In the genomic region with DNA sequence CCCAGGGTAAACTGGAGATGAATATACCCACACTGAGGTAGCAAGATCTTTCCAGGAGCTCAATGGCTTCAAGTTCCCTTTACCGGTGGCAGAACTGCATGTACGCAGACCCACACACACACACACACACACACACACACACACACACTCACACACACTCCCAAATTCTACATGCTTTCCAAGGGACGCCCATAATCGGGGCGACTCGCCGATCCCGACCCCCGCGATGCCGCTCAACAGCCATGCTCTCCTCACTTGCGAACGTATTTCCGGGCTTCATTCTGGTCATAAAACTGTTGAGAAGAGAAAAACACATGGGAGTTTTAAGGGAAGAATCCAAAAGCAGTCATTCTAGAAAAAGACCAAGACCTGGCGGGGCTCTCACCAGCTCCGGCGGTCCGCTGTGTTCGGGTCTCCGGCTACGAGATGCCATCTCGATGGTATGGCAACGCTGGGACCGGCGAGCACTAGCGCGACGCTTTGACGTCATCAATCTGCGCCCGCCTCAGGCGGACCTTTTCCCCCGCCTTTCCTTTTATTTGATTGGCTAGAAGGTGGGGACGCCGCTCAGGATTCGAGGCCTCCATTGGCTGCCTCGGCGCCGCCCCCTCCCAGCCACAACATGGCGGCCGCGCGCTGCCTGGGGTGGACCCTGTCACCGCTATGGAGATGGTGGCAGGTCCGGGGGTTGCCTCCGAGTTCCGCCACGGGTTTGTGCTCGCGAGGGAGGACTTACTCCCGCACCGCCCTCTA, we compare ENCODE assay signal across 8 mouse cellular contexts. TPM values are rescaled to one million over a fixed set of nuclear protein-coding genes. Genes with fewer than 3 reads are reported as not detected.
DNase-seq lines count a peak whose midpoint lies in the region; ATAC-seq and TF ChIP-seq lines count a peak whose summit lies in the region.

Gene Dnajc30, plus strand, starts transcription at position 574 of the 753 bp plus-strand sequence.

- H3K36me3 ChIP-seq in embryonic facial prominence, embryonic 15.5 days, result peaks cover 50% of the 10 kb centered on the region
- H3K36me3 ChIP-seq in limb, embryonic 14.5 days (ENCODE audit: control insufficient read depth, insufficient read depth, low read length), result peaks cover 40% of the 10 kb centered on the region
- H3K36me3 ChIP-seq in midbrain, postnatal 0 days (ENCODE audit: insufficient read depth, low read length), result peaks cover 21% of the 10 kb centered on the region

- peak within 1 kb of the TSS; percentile 96 for H3K4me3 ChIP-seq in bone marrow, adult 2 months (replicated peaks; ENCODE audit: control insufficient read depth, low read depth, low read length)
- peak within 1 kb of the TSS; percentile 97 for H3K4me3 ChIP-seq in embryonic facial prominence, embryonic 15.5 days (replicated peaks)
- H3K4me3 ChIP-seq in limb, embryonic 14.5 days (replicated peaks; ENCODE audit: low read length), result peak within 1 kb of the TSS; percentile 95
- H3K4me3 ChIP-seq in midbrain, postnatal 0 days (ENCODE audit: low read depth, low read length), result peak within 1 kb of the TSS; percentile 93

- peak within 1 kb of the TSS; percentile 87 for H3K4me2 ChIP-seq in embryonic facial prominence, embryonic 15.5 days (replicated peaks)
- H3K4me2 ChIP-seq in limb, embryonic 14.5 days (replicated peaks; ENCODE audit: low read depth, low read length, severe bottlenecking), result peak within 1 kb of the TSS; percentile 72
- H3K4me2 ChIP-seq in midbrain, postnatal 0 days (ENCODE audit: low read depth, low read length, poor library complexity, severe bottlenecking), result peak within 1 kb of the TSS; percentile 86

- DNase-seq in 416B (ENCODE audit: low read depth), result peak; percentile 97
- peak; percentile 97 for DNase-seq in heart, adult 8-10 months (ENCODE audit: low spot score)
- peak; percentile 98 for DNase-seq in kidney, adult 9 months
- DNase-seq in limb, embryonic 14.5 days (ENCODE audit: low spot score), result peak; percentile 99
- peak; percentile 99 for DNase-seq in midbrain, postnatal 0 days (ENCODE audit: low spot score)
- peak; percentile 93 to 97 for DNase-seq in spleen, postnatal 14 days (ENCODE audit: low spot score in 2 of 2)

- no peak for TF ChIP-seq CTCF in bone marrow, adult 2 months (IDR thresholded peaks at IDR 0.05; ENCODE audit: control insufficient read depth, insufficient read depth, low read length)
- no peak for TF ChIP-seq CTCF in midbrain, postnatal 0 days (IDR thresholded peaks at IDR 0.05)

- H3K9me3 ChIP-seq in embryonic facial prominence, embryonic 15.5 days (replicated peaks), result no peaks in the 10 kb centered on the region
- H3K9me3 ChIP-seq in limb, embryonic 14.5 days (ENCODE audit: control insufficient read depth, low read length), result no peaks in the 10 kb centered on the region
- H3K9me3 ChIP-seq in midbrain, postnatal 0 days (ENCODE audit: low read length), result no peaks in the 10 kb centered on the region

- peak within 1 kb of the TSS; percentile 75 for H3K27ac ChIP-seq in bone marrow, adult 2 months (ENCODE audit: control insufficient read depth, insufficient read depth, low read depth, low read length, poor library complexity)
- peak within 1 kb of the TSS; percentile 66; the same call in 1 of the 2 replicates for H3K27ac ChIP-seq in embryonic facial prominence, embryonic 15.5 days (replicated peaks)
- H3K27ac ChIP-seq in limb, embryonic 14.5 days (replicated peaks; ENCODE audit: low read depth, low read length), result peak within 1 kb of the TSS; percentile 58; the same call in 1 of the 2 replicates
- H3K27ac ChIP-seq in midbrain, postnatal 0 days (ENCODE audit: low read depth, low read length), result peak within 1 kb of the TSS; percentile 71; the same call in 1 of the 2 replicates

- peak; percentile 95 for ATAC-seq in embryonic facial prominence, embryonic 15.5 days (ENCODE audit: insufficient number of reproducible peaks, low FRiP score, low TSS enrichment, low read depth)
- ATAC-seq in limb, embryonic 14.5 days (ENCODE audit: low FRiP score, low read depth), result peak; percentile 97
- ATAC-seq in midbrain, postnatal 0 days (ENCODE audit: low FRiP score), result peak; percentile 97

- TF ChIP-seq POLR2A in bone marrow, adult 2 months (IDR thresholded peaks at IDR 0.05; ENCODE audit: borderline replicate concordance, control insufficient read depth, low read depth, low read length), result peak; percentile 86; the same call in 1 of the 2 replicates
- peak; percentile 81; the same call in 1 of the 2 replicates for TF ChIP-seq POLR2A in limb, embryonic 14.5 days (IDR thresholded peaks at IDR 0.05; ENCODE audit: borderline replicate concordance, extremely low read depth, insufficient read depth, insufficient read length)

- peak within 1 kb of the TSS; percentile 85 for H3K9ac ChIP-seq in embryonic facial prominence, embryonic 15.5 days
- H3K9ac ChIP-seq in limb, embryonic 14.5 days (ENCODE audit: low read depth, low read length, severe bottlenecking), result peak within 1 kb of the TSS; percentile 81
- peak within 1 kb of the TSS; percentile 83 for H3K9ac ChIP-seq in midbrain, postnatal 0 days (replicated peaks; ENCODE audit: low read length, poor library complexity, severe bottlenecking)

- H3K4me1 ChIP-seq in bone marrow, adult 2 months (ENCODE audit: control insufficient read depth, insufficient read depth, low read length), result no peaks in the 10 kb centered on the region; the same call in 1 of the 2 replicates
- peaks cover 20% of the 10 kb centered on the region for H3K4me1 ChIP-seq in embryonic facial prominence, embryonic 15.5 days
- H3K4me1 ChIP-seq in limb, embryonic 14.5 days (ENCODE audit: control insufficient read depth, insufficient read depth, low read length), result peaks cover 9% of the 10 kb centered on the region
- peaks cover 6% of the 10 kb centered on the region; the same call in 1 of the 2 replicates for H3K4me1 ChIP-seq in midbrain, postnatal 0 days (ENCODE audit: insufficient read depth, low read length)

- no peaks in the 10 kb centered on the region for H3K27me3 ChIP-seq in embryonic facial prominence, embryonic 15.5 days
- no peaks in the 10 kb centered on the region for H3K27me3 ChIP-seq in limb, embryonic 14.5 days (ENCODE audit: control insufficient read depth, insufficient read depth, low read length)
- H3K27me3 ChIP-seq in midbrain, postnatal 0 days (ENCODE audit: insufficient read depth, low read length), result no peaks in the 10 kb centered on the region

- under 1% methylated on average over 52 of the region's 52 CpGs for WGBS in bone marrow, adult 2 months
- WGBS in embryonic facial prominence, embryonic 15.5 days, result under 1% methylated on average over 52 of the region's 52 CpGs
- under 1% methylated on average over 42 of the region's 52 CpGs for WGBS in limb, embryonic 14.5 days
- WGBS in midbrain, postnatal 0 days, result under 1% methylated on average over 52 of the region's 52 CpGs

RNA-seq across cellular contexts. Expression of gene Dnajc30, which starts in this region (rescaled TPM):
- polyA plus RNA-seq in bone marrow, adult 2 months (2011; ENCODE audit: insufficient read depth, insufficient read length, low replicate concordance, missing spikeins), result 16.0 and 18.8 TPM in 2 replicates
- 32.9 and 36.3 TPM in 2 replicates for polyA plus RNA-seq in embryonic facial prominence, embryonic 15.5 days (2015; fragmentation: Nextera tagmentation; extraction: Ambion mirVana)
- 10 to 100 TPM; 43.8 to 49.3 (median 45.5) TPM for total RNA-seq in heart, adult 8-10 months (2022)
- polyA plus RNA-seq in limb, embryonic 14.5 days (2012; rRNA removed), result 29.1 and 31.3 TPM in 2 replicates
- 32.6 and 39.2 TPM in 2 replicates for polyA plus RNA-seq in limb, embryonic 14.5 days (2014; fragmentation: Nextera tagmentation; extraction: Ambion mirVana)
- total RNA-seq in midbrain, postnatal 0 days (2014; rRNA removed), result 13.5 and 21.4 TPM in 2 replicates
- polyA plus RNA-seq in midbrain, postnatal 0 days (2015; fragmentation: Nextera tagmentation; extraction: Ambion mirVana), result 52.5 and 52.8 TPM in 2 replicates

Comparison
In these comparisons a context has a peak if more than half of its experiments do, and no peak if none do; other contexts are left out.
1. Peak in every context shown above with its lines: DNase-seq, ATAC-seq, H3K4me3 ChIP-seq and H3K27ac ChIP-seq.